Mouse (Mus musculus) brain, embryonic 14.5 days (tissue): Measurements from ENCODE around the gene Atp1a3.

ENCODE experiments used
- CTCF ChIP-seq: fragments of 200-500 bp; IDR thresholded peaks from 2 replicates; pipeline ENCODE4 v1.5.1; 2012; ENCODE audit warnings: inconsistent platforms, mild to moderate bottlenecking, moderate library complexity, borderline replicate concordance; ENCODE audit not compliant: insufficient read depth, insufficient read length; ENCODE audit errors: extremely low read depth
- POLR2A ChIP-seq: fragments of 200-500 bp; IDR thresholded peaks from 2 replicates; pipeline ENCODE4 v1.6.1; 2012; ENCODE audit warnings: mild to moderate bottlenecking, inconsistent platforms, borderline replicate concordance; ENCODE audit not compliant: poor library complexity, insufficient read depth, insufficient read length, severe bottlenecking; ENCODE audit errors: extremely low read depth

DNA sequence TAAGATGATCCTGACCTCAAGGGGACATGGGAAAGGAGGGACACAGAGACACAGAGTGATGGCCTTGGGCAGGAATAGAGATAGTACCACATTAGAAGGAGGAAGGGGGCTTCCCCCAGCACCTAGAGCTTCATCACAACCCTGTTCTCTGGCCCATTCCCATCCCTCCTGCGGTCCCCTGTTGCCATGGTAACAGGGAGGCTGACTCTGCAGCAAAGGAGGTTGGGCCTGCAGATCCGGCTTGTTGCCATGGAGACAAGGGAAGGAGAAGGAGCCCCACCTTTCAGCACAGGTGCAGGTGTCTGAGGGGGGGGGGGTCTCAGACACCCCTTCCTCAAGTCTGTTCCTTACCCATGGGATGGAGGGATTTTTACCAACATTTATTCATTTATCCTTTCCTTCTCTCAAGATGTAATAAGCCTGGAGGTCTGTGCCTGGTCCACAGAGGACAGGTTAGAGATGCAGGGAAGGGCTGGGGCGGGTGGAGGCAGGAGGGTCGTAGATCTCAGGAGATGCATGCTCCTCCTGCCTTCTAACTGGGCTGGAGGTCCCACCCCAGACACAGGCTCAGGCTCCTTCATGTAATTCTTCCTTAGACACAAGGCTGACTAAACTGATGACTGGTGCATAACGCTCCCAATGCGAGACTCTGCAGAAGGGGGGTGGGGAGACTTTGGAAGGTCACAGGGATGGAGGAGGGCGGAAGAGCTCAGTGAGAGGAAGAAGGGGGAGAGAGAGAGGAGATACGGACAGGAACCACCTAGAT is 2.0 kb upstream of the Atp1a3 start:
- TF ChIP-seq POLR2A (no peak), CTCF (no peak)
